Mouse (Mus musculus) adrenal gland, postnatal 36 days (tissue): ENCODE results near the gene Anxa5. TPM values are rescaled to one million over a fixed set of nuclear protein-coding genes. Genes with fewer than 3 reads are reported as not detected.

Experiments used
- DNase-seq, 2 experiments: peaks; one replicate each; pipeline ENCODE4 v3.0.0; 2021; ENCODE audit warnings: mixed read lengths in 1 of 2
- total RNA-seq, 2 experiments: library from RNA; stranded (reverse); gene quantifications; 2 replicates each; pipeline ENCODE4 v1.2.3; 2021

The Anxa5 gene
- total RNA-seq, 2 experiments from 2014 or later, result 585 to 650 TPM

DNA sequence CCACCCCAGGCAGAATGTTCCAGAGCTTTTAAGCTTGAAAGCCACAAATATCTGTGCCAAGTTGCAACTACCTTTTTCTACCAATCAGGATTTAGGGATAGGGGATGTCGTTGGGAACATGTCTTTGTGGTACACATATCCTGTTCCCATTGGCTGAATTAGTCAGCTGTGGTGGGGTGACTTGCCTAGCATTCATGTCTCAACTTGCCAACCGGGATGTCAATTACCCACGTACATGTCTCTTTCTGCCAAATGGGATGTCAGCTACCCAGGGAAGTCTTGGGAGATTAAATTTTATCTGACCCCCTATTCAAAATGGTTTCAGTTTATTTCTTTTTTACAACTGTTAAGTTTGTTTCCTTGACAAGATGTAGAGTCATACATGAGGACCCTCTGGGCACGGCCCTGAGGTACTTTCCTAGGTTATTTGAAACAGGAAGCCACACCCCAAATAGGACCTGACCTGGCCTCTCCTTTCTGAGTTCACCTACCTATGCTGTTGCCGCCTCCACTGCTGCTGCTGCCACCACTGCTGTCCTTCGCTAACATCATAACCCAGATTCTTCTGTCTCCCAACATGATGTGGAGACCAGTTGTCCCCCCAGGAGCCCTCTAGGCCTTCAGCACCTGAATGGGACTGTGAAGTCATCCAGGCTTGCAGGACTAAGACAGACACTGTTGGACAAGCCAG is 13.3 kb upstream of the Anxa5 start:
- DNase-seq, result no peak

- DNase-seq, result no peak
Observed at GRCm38 (mm10) chr3:36488367-36488766, 12.7 kb upstream of the Anxa5 start.

DNA sequence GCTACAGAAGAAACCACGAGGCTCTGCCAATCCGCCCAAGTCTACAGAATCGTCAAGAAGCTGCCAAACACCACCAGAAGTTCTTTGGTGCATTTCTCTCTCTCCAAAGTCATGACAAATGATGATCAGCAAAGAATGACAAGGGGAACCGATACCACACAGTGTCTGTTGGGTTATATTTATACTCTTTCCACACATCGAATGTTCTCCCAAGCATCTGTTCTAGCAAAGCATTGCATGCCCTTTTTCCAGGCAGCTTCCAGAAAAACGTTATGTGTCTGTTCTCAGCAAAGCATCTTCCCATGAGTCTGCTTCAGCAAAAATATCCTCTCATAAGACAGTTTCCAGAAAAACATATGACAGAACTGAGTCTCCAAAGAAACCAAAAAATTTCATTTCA is 11.2 kb upstream of the Anxa5 start:
- no peak for DNase-seq

- peak in 1 of 2 experiments; percentile 47 for DNase-seq
Observed at GRCm38 (mm10) chr3:36486176-36486575, 10.5 kb upstream of the Anxa5 start.

DNA sequence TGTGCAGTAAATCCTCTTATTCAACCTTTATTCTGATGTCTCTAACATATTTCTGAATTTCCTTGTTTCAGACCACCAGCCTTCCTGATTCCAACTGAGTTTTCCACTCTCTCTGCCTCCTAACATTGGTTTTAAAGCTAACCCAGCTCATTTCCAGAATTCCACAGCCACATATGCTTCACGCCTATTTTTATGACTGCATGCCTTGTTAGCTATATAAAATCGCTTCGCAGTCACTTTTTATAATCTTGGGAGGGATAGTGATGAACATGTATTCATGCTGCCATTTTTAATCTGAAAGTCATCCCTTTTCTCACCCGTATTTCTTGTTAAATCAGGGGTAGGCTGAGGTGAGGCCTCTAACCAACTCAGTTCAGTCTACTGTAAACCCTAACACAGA is 8.6 kb upstream of the Anxa5 start:
- no peak for DNase-seq

DNA sequence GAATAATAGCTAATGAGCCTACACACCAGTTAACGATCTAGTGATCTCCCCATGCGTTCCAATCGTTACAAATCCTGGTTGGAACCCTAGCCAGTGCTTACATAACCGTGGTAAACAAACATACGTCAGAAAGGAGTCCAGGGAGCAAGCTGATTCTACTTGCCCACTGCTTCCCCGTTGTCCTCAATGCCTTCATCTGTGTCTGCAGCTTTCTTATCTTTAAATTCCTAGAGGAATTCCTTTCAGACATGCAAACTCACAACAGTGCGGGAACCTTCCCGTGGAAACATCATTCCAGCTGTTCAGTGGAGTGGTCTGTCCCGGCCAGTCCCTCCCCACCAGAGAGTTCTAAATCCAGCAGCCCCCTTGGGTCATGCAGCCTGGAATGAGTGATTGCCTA is 7.2 kb upstream of the Anxa5 start:
- DNase-seq, result no peak

GRCm38 (mm10) chr3:36481776-36482193 is 6.1 kb upstream of the Anxa5 start:
- peak; percentile 68 to 71 for DNase-seq

DNA sequence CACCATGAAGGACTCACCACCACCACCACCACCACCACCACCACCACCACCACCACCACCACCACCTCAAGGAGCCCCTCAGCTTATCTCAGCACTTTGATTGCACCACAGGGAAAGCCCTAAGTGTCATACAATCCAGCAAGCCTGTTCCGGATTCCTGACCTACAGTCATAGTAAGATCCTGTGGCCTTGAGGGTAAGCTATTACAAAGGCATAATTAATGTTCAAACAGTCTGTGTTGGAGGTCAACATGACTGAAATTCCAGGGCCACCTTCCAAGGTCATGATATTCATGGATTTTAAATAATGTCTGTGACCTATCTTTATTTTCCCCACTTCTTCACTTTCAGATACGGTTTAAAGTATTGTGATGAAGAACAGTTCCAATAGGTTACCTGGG is 4.8 kb upstream of the Anxa5 start:
- peak in 1 of 2 experiments; percentile 36 for DNase-seq

DNA sequence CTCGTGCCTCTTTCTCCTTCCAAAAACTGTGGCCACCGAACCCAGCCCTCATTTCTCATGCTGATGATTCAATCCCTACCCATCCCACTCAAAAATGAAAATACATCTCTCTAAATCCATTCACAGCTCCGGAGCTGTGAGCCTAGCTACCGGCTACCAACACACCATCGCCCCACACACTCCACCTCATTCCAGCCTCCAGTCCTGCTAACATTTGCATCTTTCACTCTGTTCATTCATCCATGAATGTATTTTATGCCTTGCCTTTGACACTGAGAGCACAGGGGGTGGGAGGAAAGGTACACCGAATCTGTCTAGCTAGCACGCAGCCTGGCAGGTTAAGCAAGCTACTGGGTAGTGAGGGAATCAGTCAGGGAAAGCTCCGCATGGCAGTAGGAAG is 3.1 kb upstream of the Anxa5 start:
- DNase-seq, result no peak

DNA sequence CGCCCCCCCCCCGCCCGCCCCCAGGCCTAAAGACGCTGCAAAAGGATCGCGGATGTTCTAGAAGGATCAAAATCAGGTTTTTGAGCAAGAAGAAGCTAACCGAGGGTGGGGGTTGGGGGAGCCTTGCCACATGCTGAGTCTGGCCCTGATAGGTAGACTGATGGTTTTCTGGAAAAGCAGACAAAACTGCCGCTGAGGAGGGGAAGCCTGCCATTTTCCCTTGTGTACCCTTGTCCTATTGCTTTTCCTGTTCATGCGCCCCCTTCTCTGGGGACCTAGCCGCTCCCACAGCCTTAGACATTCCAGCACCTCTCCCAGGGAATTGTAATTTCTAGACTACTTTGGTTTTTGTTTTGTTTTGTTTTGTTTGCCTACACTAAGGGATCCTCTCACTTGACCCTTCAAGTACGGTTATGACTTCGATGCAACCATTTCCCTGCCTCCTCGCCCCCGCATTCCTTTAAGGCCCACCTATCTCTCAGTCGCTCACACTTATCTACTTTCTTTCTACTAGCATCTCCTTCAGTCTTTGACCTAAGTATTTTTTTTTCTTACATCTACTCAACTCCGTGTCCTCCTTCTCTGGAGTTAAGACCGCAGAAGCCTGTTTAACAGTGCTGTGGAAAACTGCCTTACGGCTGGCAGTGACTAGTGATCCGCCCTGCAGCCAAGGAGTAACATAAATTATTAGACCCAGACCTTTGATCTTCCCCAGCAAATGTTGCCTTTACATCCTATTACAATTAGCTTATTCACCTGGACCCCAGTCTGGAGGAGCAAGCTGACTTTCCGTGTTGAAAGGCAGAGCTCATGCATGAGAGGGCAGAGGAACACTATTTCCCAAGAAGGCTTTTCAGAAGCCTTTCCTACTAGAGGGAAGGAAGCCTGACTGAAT is 814 bp upstream of the Anxa5 start:
- no peak for DNase-seq

DNA sequence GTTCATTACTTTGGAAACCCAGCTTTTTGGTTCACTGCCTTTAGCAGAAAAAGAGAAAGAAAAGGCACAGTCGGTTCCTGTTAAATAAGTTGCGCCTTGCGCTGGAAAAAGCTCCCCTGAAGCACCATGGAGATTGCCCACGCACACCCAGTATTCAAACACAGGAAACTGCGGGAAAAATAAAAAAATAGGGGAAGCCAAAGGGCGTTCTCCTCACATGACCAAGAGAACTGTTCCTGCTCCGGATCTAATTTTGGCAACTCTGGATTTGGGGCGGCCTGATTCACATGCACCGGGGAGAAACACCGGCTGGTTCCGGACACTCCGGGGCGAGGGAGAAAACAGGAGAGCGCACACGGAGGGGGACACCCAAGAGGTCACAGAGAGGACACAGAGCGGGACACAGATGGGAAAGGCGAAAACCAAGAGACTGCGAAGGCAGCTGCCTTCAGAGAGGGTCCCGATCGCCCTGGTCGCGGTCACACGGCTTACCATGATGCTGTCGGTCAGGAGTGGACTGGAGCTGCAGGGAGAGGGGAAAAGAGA is 683 bp downstream of the Anxa5 start:
- DNase-seq, result peak; percentile 45 to 53

DNA sequence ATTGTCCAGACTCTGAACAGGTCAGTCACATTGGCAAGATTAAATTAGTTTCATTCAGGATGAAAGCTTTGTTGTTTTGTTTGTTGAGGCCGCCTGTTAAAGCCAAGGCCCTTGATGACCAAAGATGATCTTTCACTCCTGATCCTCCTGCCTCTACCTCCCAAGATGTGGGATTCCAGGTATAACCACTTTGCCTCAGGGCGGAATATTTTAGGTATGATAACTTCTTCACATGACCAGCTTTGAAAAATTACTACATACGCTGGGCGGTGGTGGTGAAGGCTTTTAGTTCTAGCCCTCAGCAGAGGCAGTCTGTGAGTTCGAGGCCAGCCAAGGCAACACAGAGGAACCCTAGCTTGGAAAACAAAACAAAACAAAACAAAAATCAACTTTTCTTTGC is 1.3 kb downstream of the Anxa5 start:
- DNase-seq, result no peak

DNA sequence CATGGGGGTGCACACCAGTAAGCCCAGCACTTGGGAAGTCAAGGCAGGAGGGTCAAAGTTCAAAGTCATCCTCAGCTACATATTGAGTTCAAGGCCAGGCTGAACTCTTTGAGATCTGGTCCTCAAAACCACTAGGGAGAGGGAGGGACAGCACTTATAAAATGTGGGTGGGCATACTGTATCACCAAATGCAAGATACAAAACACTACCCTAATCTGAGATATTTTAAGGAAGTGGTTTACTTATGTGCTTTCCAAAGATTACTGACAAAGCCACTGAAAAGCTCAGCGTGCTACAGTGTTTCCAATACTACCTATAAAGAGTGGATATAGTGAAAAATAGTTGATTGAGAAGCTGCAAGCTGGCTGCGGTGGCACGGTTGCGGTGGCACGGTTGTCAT is 2.5 kb downstream of the Anxa5 start:
- DNase-seq, result no peak

DNA sequence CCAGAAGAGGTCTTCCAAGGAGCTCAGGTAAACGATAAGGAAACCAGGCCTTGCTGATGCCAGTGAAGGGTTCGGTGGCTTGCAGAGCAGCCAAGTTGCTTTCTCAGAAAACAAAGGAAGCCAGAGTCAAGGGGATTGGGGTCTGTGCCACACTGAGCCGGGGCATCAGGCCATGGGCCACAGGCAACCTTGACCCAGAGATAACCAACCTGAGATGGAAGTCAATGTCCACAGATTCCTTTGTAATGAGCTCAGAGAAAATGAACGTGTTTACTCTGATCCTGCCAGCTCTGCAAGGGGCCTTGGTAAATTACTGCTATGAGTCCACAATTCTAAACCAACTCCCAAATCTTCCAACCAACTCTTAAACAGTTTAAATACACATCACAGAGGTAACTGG is 3.8 kb downstream of the Anxa5 start:
- peak; percentile 64 to 66 for DNase-seq

- DNase-seq, result peak; percentile 50 to 56
Observed at GRCm38 (mm10) chr3:36468871-36469270, 6.8 kb downstream of the Anxa5 start.

GRCm38 (mm10) chr3:36467632-36468031 is 8.1 kb downstream of the Anxa5 start:
- DNase-seq, result peak; percentile 67 to 75

DNA sequence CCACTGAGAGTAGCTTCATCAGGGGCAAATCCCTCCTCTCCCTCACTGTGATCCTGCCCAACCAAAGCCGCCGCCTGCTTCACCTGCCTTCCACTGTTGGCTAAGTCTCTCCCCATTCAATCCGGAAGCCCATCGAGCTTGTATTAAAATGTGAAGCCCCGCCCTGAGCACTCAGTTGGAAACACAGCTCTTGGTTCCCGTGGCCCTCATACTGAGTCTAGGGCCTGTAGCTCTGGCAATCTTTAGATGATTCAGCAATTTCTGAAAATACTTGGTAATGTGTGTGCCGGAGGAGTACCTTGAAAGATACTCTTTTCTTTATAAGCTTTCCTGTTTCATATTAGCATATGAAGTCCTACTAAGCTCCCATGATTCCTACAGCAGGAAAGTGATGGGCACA is 10.2 kb downstream of the Anxa5 start:
- no peak for DNase-seq

DNA sequence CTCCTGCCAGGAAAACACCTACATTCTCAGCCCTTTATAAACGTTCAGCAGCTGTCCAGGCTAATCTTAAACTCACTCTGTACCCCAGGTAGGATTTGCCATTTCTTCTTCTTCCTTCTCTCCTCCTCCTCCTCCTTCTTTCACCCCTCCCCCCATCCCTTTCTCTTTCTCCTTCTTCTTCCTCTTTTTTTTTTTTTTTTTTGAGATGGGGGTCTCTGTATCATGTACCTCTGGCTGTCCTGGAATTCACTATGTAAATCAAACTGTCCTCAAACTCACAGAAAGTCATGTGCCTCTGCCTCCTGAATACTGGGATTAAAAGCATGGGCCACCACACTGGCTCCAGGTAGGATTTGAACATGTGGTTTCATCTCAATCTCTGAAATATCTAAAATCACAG is 13.3 kb downstream of the Anxa5 start:
- no peak for DNase-seq

GRCm38 (mm10) chr3:36461819-36462218 is 13.9 kb downstream of the Anxa5 start:
- no peak for DNase-seq

DNA sequence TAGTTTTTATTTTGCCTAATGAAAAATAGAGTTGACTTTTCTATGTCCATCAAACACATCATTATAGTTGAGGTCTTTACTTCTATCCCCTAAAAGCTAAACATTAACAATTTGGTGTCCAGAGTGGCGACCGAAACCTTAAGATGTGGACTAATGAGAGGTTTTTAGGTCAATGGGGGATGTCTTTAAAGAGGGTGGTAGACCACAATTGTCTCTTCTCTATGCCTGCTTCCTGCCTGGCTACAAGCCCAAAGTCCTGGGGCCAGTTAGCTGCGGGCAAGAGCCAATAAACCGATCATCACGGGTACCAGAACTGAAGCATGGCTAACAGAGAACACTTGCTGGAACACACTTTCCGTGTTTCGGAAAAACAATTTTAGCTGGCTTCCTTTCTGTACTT is 15.0 kb downstream of the Anxa5 start:
- DNase-seq, result no peak

GRCm38 (mm10) chr3:36455566-36455965 is 20.1 kb downstream of the Anxa5 start:
- no peak for DNase-seq

- DNase-seq, result no peak
Observed at GRCm38 (mm10) chr3:36455124-36455523, 20.6 kb downstream of the Anxa5 start.

DNA sequence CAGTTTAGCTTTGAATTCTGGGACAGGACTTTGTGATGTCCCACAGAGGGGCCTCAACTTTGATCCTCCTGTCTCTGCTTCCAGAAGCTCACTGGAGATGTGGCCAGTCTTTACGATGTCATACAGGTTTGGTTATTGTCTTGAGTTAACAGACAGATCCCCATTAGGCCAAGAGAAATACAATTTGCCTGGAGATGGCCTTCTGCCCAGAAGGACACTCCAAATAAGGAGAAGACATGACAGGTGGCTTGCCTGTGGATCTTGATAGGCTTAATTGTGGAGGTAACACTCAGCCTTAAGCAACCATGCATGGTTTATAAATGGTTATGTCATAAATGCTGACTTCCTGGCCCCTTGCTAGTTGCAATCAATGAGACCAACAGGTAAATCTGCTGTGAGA is 23.2 kb downstream of the Anxa5 start:
- DNase-seq, result no peak
